Mouse (Mus musculus) brain, adult 2 months (tissue): ENCODE measurements around the gene Mdfi.

Source experiments
- DNase-seq: peaks from one replicate; pipeline ENCODE4 v3.0.0; 2011; ENCODE audit warnings: low read depth, low spot score

The Mdfi gene

GRCm38 (mm10) chr17:47766407-47767043 is 68.0 kb downstream of the Mdfi start:
- no peak for DNase-seq

GRCm38 (mm10) chr17:47765986-47766385 is 68.5 kb downstream of the Mdfi start:
- DNase-seq = no peak
